Mouse (Mus musculus) ovary, postnatal 14 days (tissue): Measurements from ENCODE around the gene Riok2.

Experiments used
- DNase-seq: peaks from one replicate; pipeline ENCODE4 v3.0.0; 2022; ENCODE audit warnings: low spot score

Riok2 gene

DNA sequence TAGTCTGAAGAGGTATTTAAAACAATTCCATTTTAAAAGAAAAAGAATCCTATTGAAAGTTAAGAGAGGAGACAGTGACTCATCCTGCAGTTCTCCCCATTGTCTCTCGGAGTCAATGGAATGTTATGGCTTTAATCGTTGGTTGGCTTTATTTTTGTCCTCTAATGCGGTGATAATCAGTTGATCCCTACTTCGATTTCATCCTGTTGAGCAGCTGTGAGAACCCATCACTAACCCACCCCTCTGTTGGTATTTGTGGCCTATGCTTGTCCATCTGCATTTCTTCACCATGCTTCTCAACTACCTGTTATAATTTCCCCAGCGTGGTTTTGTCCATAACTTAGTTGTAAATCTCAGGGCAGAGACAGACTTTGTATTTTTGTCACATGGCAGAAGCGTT is 34.0 kb downstream of the Riok2 start:
- no peak for DNase-seq

DNA sequence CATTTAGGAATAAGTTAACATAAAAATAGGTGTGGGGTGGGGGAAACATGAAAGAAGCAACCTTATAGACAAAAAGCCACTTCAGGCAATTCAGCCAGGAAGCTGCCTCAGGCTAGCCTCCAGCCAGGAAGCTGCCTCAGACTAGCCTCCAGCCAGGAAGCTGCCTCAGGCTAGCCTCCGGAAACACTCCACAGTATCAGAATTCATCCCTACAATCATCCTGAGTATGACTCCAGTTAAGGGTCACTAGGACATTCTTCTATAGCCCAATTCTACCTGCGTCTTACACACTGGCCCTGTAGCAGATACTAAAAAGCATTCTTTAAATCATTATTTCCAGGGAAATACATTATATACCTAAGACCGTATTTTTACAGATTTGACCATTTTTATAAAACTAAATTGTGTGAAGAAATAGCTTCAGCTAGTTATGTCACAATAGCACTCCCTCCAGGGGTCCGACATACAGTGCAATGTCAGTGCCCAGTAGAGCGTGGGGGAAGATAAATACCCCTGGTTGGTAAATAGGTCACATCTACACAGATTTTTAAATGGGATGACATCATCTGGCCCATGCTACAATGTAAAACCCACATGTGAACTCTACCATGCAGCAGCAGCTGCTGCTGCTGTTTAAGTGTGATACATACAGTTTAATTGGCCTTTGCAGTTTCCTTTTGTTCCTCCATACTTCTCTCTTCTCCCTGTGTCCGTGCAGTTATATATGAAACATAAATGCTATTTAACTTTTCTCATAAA is 34.8 kb downstream of the Riok2 start:
- DNase-seq = no peak

DNA sequence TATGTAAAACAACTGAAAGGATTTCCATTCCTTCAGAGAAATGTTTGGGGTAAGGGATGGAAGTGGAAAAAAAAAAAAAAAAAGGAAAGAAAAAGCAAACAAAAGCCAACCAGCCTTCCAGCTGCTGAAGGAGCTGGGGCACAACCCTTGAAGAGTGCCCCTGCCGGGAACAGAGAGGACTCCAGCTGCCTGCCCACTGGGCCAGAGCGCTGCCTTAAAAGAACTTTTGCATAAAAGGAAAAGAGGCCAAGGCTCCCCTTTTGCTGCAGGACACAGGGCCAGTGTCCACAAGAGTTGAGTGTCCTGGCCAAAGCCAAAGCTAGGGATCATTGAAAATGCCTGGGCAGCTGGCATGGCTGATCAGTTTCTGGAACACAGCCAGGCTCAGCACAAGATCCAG is 35.5 kb downstream of the Riok2 start:
- DNase-seq = no peak

DNA sequence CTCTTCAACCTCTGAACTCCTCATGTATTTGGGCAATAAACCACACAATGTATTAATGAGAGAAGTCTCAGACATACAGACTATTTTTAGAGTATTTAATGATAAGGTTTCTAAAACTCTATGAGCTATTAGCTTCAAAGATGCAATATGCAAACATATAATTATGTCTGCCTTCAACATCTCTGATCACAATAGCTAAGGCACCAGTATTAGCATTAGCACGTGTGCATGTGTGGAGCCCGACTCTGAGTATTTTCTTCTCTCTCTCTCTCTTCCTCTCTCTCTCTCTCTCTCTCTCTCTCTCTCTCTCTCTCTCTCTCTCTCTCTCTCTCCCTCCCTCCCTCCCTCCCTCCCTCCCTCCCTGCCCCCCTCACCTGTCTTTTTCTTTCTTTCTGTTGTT is 37.3 kb downstream of the Riok2 start:
- DNase-seq = no peak

DNA sequence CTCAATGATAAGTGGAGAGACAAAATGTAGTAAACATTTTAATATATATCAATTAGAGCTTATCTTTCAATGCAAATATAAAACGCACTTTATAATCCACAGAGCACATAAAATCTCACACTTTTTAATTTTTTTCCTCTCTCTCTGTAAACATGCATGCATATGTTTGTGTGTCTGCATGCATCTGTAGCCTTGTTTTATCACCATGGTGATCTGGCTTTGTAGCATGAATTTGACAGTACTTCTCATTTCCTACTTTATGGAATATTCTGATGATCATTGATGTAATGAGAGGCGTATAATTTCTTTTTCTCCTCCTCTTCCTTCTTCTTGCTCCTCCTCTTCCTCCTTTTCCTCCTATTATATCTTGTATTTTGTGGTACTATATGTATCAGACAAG is 38.1 kb downstream of the Riok2 start:
- DNase-seq = no peak

DNA sequence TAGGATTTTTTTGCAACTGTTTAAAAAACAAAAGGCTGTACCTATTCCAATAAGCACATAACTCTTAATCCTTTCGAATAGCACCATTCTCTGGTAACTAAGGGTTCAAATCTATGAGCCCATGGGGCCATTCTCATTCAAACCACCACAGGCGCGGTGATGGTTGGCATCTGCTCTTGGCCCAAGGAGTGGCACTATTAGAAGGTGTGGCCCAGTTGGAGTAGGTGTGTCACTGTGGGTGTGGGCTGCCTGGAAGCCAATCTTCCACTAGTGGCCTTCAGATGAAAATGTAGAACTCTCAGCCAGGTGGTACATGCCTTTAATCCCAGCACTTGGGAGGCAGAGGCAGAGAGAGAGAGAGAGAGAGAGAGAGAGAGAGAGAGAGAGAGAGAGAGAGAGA is 40.1 kb downstream of the Riok2 start:
- DNase-seq = no peak

DNA sequence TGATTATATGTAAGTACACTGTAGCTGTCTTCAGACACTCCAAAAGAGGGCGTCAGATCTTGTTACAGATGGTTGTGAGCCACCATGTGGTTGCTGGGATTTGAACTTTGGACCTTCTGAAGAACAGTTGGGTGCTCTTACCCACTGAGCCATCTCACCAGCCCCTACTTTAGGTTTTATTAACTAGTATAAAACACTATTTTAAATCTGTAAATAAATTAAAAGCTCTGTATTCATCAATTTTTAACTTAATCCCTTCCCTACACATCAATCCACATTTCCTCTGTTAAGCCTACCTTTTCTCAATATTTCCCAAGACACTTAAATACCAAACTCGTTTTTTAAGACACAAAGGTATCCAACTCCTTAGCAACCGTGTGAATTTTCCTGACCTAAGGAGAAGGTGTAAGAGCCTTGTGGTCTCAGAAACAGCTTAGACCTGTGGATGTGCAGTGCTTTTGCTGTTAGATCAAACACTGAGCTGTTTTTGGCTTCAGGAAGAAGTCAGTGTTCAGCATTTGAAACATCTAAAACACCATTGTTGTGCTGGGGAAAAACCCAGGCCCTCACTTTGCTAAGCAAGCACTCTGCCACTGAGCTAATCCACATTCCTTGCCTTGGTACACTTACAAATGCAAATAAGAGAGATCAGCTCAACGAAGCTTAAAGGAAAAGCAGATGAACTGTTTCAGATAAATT is 50.6 kb downstream of the Riok2 start:
- DNase-seq = no peak

DNA sequence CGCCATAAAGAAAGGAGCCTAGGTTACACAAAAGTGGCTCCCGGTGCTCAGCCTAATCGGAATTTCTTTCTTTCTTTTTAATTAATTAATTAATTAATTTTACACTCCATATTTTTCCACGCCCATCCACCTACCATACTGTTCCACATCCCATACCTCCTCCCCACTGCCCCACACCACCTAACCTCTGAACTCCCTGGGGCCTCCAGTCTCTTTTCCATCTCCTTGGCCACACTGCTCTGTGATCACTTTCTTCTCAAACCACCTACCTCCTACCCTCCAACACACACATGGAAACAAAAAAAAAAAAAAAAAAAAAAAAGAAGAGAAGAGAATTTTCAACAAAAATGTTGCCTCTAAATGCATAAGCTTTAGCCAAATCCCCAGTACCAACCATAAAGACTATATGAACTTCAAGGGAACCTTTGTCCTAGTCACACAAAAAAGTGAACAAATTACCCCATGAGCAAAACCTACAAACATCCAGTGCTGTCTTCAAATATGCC is 51.3 kb downstream of the Riok2 start:
- DNase-seq = no peak

DNA sequence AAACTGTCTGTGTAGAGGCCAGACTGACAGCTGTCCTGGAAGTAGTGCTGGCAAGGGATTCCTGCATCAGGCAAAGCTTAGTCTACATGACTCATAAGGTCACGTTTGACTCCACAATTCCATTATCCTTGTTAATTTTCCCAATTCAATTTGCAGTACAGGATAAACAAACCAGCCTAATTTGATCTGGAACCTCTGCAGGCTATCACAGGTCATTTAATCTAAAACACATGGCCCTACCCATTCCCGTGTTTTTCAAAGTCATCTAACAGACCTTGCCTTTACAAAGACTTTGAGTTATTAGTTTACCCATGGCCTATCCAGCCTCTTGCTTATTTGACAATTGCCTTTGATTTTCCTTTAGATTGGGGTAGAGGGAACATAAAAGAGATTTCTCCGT is 51.8 kb downstream of the Riok2 start:
- DNase-seq = no peak

DNA sequence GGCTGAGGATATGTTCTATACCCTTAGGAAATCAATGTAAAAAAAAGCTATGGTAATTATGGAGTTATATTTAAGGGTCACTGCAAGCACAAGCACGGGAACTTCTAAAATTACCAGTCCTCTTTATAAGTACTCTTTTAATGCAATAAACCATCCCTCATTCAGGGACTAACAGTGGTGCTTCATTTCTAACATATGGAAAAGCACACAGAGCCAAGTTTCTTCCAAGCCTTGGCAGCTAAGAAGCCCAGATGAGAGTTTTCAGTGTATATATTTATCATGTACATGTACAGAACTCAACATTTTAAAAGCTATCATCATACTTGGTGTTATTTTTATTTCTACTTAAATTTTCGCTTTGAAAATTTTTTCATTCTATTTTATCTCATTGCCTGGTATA is 54.8 kb downstream of the Riok2 start:
- no peak for DNase-seq

DNA sequence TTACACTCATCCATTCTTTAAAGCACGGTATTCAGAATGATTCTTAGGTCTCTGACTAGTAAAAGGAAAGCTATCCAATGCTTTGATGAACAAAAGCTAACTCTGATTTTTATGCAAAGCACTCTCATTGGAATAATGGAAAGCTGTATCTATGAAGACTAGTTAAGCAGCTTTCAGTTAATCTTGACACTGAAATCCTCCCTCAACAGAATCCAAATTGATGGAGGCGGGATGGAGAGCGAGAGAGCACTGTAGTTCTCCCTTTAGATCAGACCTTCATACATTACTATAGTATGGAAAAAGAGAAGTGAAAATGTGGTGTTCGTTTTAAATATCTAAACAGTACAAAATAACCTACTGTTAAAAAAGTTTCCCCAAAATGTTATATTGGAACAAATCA is 59.6 kb downstream of the Riok2 start:
- DNase-seq = no peak

DNA sequence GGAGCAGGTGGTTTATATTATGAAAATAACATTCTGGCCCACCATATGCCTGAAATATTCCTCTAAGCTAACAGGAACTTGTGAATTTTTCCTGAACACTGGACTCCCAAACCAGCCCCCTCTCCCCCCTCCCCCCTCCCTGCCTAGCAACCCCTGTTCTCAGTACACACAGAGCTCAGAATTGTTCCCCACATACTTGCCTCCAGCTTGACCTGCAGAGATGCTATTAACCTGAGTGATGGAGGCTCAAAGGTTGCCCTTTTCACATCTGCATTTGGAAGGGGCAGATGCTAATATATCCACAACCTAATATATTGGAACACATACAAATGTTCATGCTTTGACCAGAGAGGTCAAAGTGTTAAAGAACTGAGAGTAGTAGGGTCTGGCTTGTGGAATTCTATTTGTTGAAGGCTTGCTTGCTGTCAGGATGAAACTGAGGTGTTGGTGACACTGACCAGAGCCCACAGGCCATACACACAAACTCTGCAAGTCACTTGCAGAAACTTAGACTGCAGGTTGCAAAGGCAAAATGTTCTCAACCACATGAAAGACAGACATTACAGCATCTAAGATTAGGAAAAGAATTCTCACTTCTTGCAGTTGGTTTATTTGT is 64.6 kb downstream of the Riok2 start:
- no peak for DNase-seq

DNA sequence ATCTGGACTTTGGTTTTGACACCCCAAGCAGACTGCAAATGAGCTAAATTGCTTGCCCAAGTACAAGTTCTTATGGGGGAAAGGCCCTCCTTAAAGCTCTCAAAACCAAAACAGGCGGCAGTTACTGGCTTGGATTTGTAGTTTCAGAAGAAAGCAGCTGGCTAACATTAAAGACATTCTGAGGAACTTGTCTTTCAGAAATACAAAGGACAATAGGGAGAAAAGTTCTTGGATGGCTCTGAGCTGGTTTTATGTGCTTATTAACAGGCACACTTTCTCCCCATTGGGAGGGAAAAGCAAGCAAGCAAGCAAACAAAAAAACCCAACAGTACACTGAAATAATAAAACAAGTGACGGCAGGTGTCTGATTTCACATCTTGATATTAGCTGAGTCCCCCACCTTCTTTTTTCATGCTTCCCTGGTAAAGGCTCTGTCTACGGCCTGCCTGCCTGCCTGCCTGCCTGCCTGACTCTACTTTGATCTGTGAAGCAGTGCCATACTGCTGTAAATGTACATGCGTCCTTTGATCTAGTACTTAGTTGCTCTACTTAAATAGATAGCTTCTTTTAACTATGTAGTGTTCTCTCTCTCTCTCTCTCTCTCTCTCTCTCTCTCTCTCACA is 67.9 kb downstream of the Riok2 start:
- no peak for DNase-seq

DNA sequence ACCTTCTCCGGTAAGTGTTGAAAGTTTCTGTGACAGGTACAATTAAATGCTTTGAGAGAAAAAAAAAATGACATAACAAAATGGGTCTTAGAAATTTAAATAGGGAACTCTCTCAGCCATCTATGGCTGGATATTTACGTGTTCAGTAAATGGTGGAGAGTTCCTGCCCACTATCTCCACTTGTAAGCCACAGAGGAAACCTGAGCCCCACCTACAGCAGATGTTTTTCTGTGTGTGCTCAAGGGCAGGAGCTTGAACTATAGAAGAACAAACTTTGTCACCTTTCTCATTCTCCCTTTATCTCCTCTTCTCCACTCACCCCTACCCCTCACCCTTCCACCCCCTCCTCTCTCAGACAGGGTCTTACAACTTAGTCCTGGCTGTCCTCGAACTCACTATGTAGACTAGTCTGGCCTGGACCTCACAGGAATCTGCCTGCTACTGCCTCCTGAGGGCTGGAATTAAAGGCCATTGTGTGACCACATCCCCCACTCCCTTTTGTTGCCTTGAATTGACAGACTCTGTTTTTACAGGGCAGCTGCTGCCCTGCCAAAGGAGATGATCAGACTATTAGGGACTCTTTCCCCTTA is 70.3 kb downstream of the Riok2 start:
- no peak for DNase-seq
